Mouse (Mus musculus): ENCODE measurements around the gene Serpina9. TPM values are rescaled to one million over a fixed set of nuclear protein-coding genes. Genes with fewer than 3 reads are reported as not detected.

Serpina9 gene
- total RNA-seq, 2 experiments from 2014 or later = not detected

Other genes with a start within 250 kb of the Serpina9 start
- gene Serpina1d, start 240.2 kb downstream of the Serpina9 start, total RNA-seq (2021) = 10 to 100 TPM in 1 of 2 experiments, 1 to 10 TPM in 1; 1.1 to 11.4 TPM
- gene Serpina1b, start 183.4 kb downstream of the Serpina9 start, total RNA-seq (2021) = 10 to 100 TPM in 1 of 2 experiments, 1 to 10 TPM in 1; 2.0 to 25.0 TPM
- 1 to 10 TPM in 1 of 2 experiments, under 1 TPM in 1; 0.93 to 9.3 TPM for gene Serpina1a, start 150.2 kb downstream of the Serpina9 start, total RNA-seq (2021)
- 1 to 10 TPM; 1.1 to 7.3 TPM for gene Serpina1c, start 108.9 kb downstream of the Serpina9 start, total RNA-seq (2021)
- 10 to 100 TPM in 1 of 2 experiments, under 1 TPM in 1; 0.76 to 12.7 TPM for gene Serpina1e, start 54.8 kb downstream of the Serpina9 start, total RNA-seq (2021)
- under 1 TPM in 1 of 2 experiments, not detected in 1; 0.70 TPM for gene Serpina11, start 23.8 kb downstream of the Serpina9 start, total RNA-seq (2021)
- gene Serpina12, start 30.7 kb upstream of the Serpina9 start, total RNA-seq (2021) = not detected
- gene Serpina5, start 87.4 kb upstream of the Serpina9 start, total RNA-seq (2021) = not detected
- gene Serpina3a, start 99.0 kb upstream of the Serpina9 start, total RNA-seq (2021) = not detected
- not detected for gene Serpina3b, start 114.2 kb upstream of the Serpina9 start, total RNA-seq (2021)
- gene Serpina3c, start 140.1 kb upstream of the Serpina9 start, total RNA-seq (2021) = 1 to 10 TPM; 1.6 to 1.8 TPM
- not detected for gene Serpina3f, start 200.8 kb upstream of the Serpina9 start, total RNA-seq (2021)
- gene Serpina3g, start 222.5 kb upstream of the Serpina9 start, total RNA-seq (2021) = under 1 TPM; 0.20 to 0.91 TPM
- gene Serpina3i, start 249.4 kb upstream of the Serpina9 start, total RNA-seq (2021) = under 1 TPM in 1 of 2 experiments, not detected in 1; 0.31 TPM

All from gastrocnemius, postnatal 4 days (tissue).